Mouse (Mus musculus) C2C12 (cell line): ENCODE results near the gene Pdzk1ip1.

Experiments
- CEBPB ChIP-seq: IDR thresholded peaks from one replicate; pipeline ENCODE4 v1.6.1; 2011; ENCODE audit warnings: low read depth, mild to moderate bottlenecking, control low read depth, moderate library complexity
- CTCF ChIP-seq: IDR thresholded peaks from one replicate; pipeline ENCODE4 v1.5.1; 2011; ENCODE audit not compliant: control insufficient read depth, insufficient read depth, insufficient read length
- MYOD1 ChIP-seq: IDR thresholded peaks from one replicate; pipeline ENCODE4 v1.6.1; 2011; ENCODE audit warnings: low read depth; ENCODE audit not compliant: control insufficient read depth, insufficient read length

- TF ChIP-seq CTCF (no peak), MYOD1 (no peak), CEBPB (no peak)
Observed at GRCm38 (mm10) chr4:115058317-115058761, 30.2 kb upstream of the Pdzk1ip1 start.
